Mouse (Mus musculus): ENCODE data around the gene Olfr1392. TPM values are rescaled to one million over a fixed set of nuclear protein-coding genes. Genes with fewer than 3 reads are reported as not detected.

The Olfr1392 gene
- polyA plus RNA-seq, 1 experiment from 2014 or later, result not detected

DNA sequence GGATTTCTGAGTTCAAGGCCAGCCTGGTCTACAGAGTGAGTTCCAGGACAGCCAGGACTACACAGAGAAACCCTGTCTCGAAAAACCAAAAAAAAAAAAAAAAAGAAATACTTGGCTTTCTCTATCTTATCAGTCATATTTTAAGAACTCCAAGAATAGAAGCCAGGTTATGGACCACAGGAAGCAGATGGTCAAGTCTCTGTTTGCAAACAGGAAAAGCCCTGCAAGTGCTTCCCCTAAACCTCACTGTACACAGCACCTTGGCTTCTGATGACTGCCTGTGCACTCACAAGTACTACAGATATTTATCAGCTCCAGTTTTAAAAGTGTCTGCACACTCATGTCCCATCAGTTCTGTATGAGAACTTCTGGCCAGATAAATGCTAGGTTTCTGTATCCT is 43.6 kb upstream of the Olfr1392 start:
- 0 out of 2 replicates have a peak, but pooled peaks cover 7% of the 10 kb centered on the region for H3K4me1 ChIP-seq (replicated peaks; ENCODE audit: control insufficient read depth, insufficient read depth)
- DNase-seq (ENCODE audit: low spot score), result no peak
- WGBS, result no CpG with 5 or more reads among the region's 1 CpGs

DNA sequence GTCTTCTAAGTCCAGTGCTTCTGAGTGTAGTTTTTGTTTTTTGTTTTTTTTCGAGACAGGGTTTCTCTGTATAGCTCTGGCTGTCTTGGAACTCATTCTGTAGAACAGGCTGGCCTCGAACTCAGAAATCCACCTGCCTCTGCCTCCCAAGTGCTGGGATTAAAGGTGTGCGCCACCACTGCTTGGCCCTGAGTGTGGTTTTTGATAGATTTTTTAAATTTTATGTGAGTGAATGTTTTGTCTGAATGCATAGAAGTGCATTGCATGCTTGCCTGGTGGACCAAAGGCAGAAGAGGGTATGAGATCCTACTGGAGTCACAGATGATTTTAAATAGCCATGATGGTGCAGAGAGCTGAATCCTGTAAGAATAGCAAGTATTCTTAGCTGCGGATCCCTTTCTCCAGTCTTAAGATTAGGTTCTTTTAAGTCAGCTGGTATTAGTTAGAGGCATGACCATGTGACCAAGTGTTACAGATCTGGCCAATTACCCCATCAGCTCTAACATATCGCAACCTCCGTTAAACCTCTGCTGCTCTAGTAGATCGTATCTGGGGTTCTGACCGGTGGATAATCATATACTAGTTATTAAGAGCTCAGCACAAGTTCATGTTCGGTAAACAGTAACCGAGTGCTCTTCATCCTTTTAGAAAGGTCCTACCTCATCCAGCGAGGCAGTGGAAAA is 42.0 kb upstream of the Olfr1392 start:
- H3K4me2 ChIP-seq (replicated peaks; ENCODE audit: low read depth), result peak overlapping the region; percentile 65
- ATAC-seq (ENCODE audit: low FRiP score, low TSS enrichment) (no peak; the same call in 1 of the 2 replicates), DNase-seq (ENCODE audit: low spot score) (no peak)
- no peaks in the 10 kb centered on the region for H3K27me3 ChIP-seq (ENCODE audit: control insufficient read depth, insufficient read depth, low read length)
- peak overlapping the region; percentile 60 for H3K9ac ChIP-seq (ENCODE audit: low read length)
- no peaks in the 10 kb centered on the region for H3K9me3 ChIP-seq (ENCODE audit: control insufficient read depth, low read length)
- TF ChIP-seq EP300 (optimal IDR thresholded peaks at IDR 0.05), result no peak
- no peak for TF ChIP-seq CTCF (IDR thresholded peaks at IDR 0.05; ENCODE audit: low read depth)
- peak overlapping the region; percentile 94 for H3K27ac ChIP-seq (replicated peaks)
- no peaks in the 10 kb centered on the region for H3K36me3 ChIP-seq (ENCODE audit: control insufficient read depth, insufficient read depth, low read length)
- 23% methylated on average over 11 of the region's 11 CpGs for WGBS
- H3K4me3 ChIP-seq (ENCODE audit: low read depth, low read length), result peak overlapping the region; percentile 56
- peaks cover 19% of the 10 kb centered on the region for H3K4me1 ChIP-seq (replicated peaks; ENCODE audit: control insufficient read depth, insufficient read depth)

More for the DNA sequence above, 43.6 kb upstream of the Olfr1392 start:
- no peak for TF ChIP-seq EP300 (optimal IDR thresholded peaks at IDR 0.05)
- TF ChIP-seq CTCF (IDR thresholded peaks at IDR 0.05; ENCODE audit: low read depth), result no peak
- no peak overlapping the region for H3K4me3 ChIP-seq (ENCODE audit: low read depth, low read length)
- H3K9me3 ChIP-seq (ENCODE audit: control insufficient read depth, low read length), result no peaks in the 10 kb centered on the region
- no peaks in the 10 kb centered on the region for H3K36me3 ChIP-seq (ENCODE audit: control insufficient read depth, insufficient read depth, low read length)
- no peaks in the 10 kb centered on the region for H3K27me3 ChIP-seq (ENCODE audit: control insufficient read depth, insufficient read depth, low read length)
- no peak for ATAC-seq (ENCODE audit: low FRiP score, low TSS enrichment)
- no peak overlapping the region for H3K9ac ChIP-seq (ENCODE audit: low read length)
- no peak overlapping the region for H3K4me2 ChIP-seq (replicated peaks; ENCODE audit: low read depth)
- no peak overlapping the region for H3K27ac ChIP-seq (replicated peaks)

DNA sequence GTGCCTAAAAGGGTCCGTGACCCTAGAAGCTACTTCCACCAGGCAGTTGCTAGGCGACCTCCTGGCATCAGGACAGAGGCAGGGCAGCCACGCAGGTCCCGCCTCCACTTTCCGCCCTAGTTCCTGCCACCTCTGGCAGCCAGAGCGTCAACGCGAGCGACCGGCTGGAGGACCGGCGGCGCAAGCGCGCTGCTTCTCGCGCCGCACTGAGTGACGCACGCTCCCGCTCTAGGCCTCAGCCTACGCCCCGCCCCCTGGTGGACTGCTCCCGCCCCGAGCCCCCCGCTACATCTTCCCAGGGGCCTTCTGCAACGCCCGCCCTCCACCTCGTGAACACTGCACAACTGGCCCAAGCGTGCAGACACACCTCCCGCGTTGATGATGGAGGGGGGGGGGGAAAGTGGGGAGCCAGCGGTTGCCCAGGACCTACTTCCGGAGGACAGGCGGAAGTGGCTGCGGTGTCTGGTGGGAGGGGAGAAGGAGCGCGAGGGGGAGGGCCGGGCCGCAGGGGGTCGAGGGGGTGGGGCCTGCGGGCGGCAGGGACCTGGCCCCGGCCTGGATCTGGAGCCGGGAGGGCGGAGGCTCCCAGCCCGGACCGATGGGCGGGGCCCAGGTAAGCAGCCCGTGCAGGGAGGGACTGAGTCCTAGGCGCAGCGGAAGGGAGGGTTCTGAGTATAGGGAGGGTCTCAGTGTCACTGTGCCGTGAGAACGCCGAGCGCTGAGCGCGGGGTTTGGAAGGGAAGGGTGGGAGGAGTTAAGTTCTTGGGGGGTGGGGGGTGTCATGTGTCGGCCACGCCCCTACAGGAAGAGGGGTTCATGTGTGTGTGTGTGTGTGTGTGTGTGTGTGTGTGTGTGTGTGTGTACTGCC is 41.1 kb upstream of the Olfr1392 start, which contains the start of gene Mgat1:
TSS of gene Mgat1 (plus strand) at position 465 of the 868 bp plus-strand sequence.
- Histone ChIP-seq H3K9me3 (ENCODE audit: control insufficient read depth, low read length) (no peaks in the 10 kb centered on the region), H3K27ac (replicated peaks) (peak within 1 kb of the TSS; percentile 94), H3K27me3 (ENCODE audit: control insufficient read depth, insufficient read depth, low read length) (no peaks in the 10 kb centered on the region), H3K4me1 (replicated peaks; ENCODE audit: control insufficient read depth, insufficient read depth) (peaks cover 24% of the 10 kb centered on the region), H3K4me3 (ENCODE audit: low read depth, low read length) (peak within 1 kb of the TSS; percentile 56), H3K4me2 (replicated peaks; ENCODE audit: low read depth) (peak within 1 kb of the TSS; percentile 65), H3K36me3 (ENCODE audit: control insufficient read depth, insufficient read depth, low read length) (no peaks in the 10 kb centered on the region), H3K9ac (ENCODE audit: low read length) (peak within 1 kb of the TSS; percentile 60)
- DNase-seq (ENCODE audit: low spot score), result peak; percentile 96
- no peak for TF ChIP-seq EP300 (optimal IDR thresholded peaks at IDR 0.05)
- TF ChIP-seq CTCF (IDR thresholded peaks at IDR 0.05; ENCODE audit: low read depth), result peak; percentile 57
- WGBS, result under 1% methylated on average over 52 of the region's 60 CpGs
- peak; percentile 93 for ATAC-seq (ENCODE audit: low FRiP score, low TSS enrichment)

DNA sequence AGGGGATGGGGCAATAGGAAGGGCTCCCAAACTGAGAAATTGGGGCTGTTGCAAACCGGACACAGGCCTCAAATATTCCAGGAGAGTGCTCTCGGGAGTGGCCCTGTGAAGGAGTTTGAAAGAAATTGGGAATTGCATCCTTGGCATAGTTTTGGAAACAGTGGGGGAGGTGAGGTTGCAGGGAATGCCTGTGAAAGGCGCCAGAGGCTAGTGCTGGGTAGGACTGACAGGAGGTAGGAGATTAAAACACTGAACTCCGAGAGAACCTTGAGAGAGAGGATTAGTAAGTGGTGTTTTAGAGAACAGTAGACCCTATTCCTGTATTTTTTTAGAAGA is 40.5 kb upstream of the Olfr1392 start:
- TF ChIP-seq EP300 (optimal IDR thresholded peaks at IDR 0.05), result no peak
- no peak for TF ChIP-seq CTCF (IDR thresholded peaks at IDR 0.05; ENCODE audit: low read depth)
- Histone ChIP-seq H3K4me1 (replicated peaks; ENCODE audit: control insufficient read depth, insufficient read depth) (peaks cover 26% of the 10 kb centered on the region), H3K27ac (replicated peaks) (peak overlapping the region; percentile 94), H3K4me2 (replicated peaks; ENCODE audit: low read depth) (peak overlapping the region; percentile 65), H3K9ac (ENCODE audit: low read length) (peak overlapping the region; percentile 56; the same call in 1 of the 2 replicates), H3K36me3 (ENCODE audit: control insufficient read depth, insufficient read depth, low read length) (no peaks in the 10 kb centered on the region), H3K9me3 (ENCODE audit: control insufficient read depth, low read length) (no peaks in the 10 kb centered on the region), H3K27me3 (ENCODE audit: control insufficient read depth, insufficient read depth, low read length) (no peaks in the 10 kb centered on the region), H3K4me3 (ENCODE audit: low read depth, low read length) (peak overlapping the region; percentile 56)
- DNase-seq (ENCODE audit: low spot score) (no peak), ATAC-seq (ENCODE audit: low FRiP score, low TSS enrichment) (no peak)
- WGBS, result 0% methylated on average over 4 of the region's 4 CpGs

GRCm38 (mm10) chr11:49245176-49245575 is 39.9 kb upstream of the Olfr1392 start:
- no peak overlapping the region for H3K9ac ChIP-seq (ENCODE audit: low read length)
- 20% methylated on average over 7 of the region's 7 CpGs for WGBS
- H3K27me3 ChIP-seq (ENCODE audit: control insufficient read depth, insufficient read depth, low read length), result no peaks in the 10 kb centered on the region
- TF ChIP-seq EP300 (optimal IDR thresholded peaks at IDR 0.05), result no peak
- TF ChIP-seq CTCF (IDR thresholded peaks at IDR 0.05; ENCODE audit: low read depth), result no peak
- ATAC-seq (ENCODE audit: low FRiP score, low TSS enrichment) (no peak), DNase-seq (ENCODE audit: low spot score) (peak; percentile 85)
- peak overlapping the region; percentile 21 for H3K4me3 ChIP-seq (ENCODE audit: low read depth, low read length)
- peak overlapping the region; percentile 65 for H3K4me2 ChIP-seq (replicated peaks; ENCODE audit: low read depth)
- no peaks in the 10 kb centered on the region for H3K36me3 ChIP-seq (ENCODE audit: control insufficient read depth, insufficient read depth, low read length)
- peak overlapping the region; percentile 94 for H3K27ac ChIP-seq (replicated peaks)
- H3K9me3 ChIP-seq (ENCODE audit: control insufficient read depth, low read length), result no peaks in the 10 kb centered on the region
- peaks cover 26% of the 10 kb centered on the region for H3K4me1 ChIP-seq (replicated peaks; ENCODE audit: control insufficient read depth, insufficient read depth)

Measured in stomach, postnatal 0 days (tissue).